Mouse (Mus musculus) testis, adult 2 months (tissue): ENCODE data around the gene Car14. TPM values are rescaled to one million over a fixed set of nuclear protein-coding genes. Genes with fewer than 3 reads are reported as not detected.

Experiments
- H3K27ac ChIP-seq: fragments of 200-500 bp; 2 replicates; pipeline ENCODE4 v1.5.1; 2012; ENCODE audit warnings: low read depth, low read length; ENCODE audit not compliant: control insufficient read depth, insufficient read depth
- H3K27me3 ChIP-seq: fragments of 200-500 bp; 2 replicates; pipeline ENCODE4 v1.6.1; 2012; ENCODE audit warnings: mild to moderate bottlenecking, low read length, moderate library complexity; ENCODE audit not compliant: control insufficient read depth, insufficient read depth
- H3K36me3 ChIP-seq: fragments of 200-500 bp; 2 replicates; pipeline ENCODE4 v1.6.1; 2012; ENCODE audit warnings: mild to moderate bottlenecking, low read length; ENCODE audit not compliant: control insufficient read depth, insufficient read depth
- H3K4me1 ChIP-seq: fragments of 200-500 bp; 2 replicates; pipeline ENCODE4 v1.6.1; 2012; ENCODE audit warnings: low read length; ENCODE audit not compliant: control insufficient read depth, insufficient read depth
- H3K4me3 ChIP-seq: fragments of 200-500 bp; 2 replicates; pipeline ENCODE4 v1.5.1; 2012; ENCODE audit warnings: low read depth, mild to moderate bottlenecking, low read length, moderate library complexity, mixed read lengths; ENCODE audit not compliant: control insufficient read depth
- CTCF ChIP-seq: fragments of 200-500 bp; IDR thresholded peaks from 2 replicates; pipeline ENCODE4 v1.5.1; 2012; ENCODE audit warnings: low read depth, mild to moderate bottlenecking, inconsistent platforms, low read length, moderate library complexity; ENCODE audit not compliant: control insufficient read depth, insufficient read depth, insufficient replicate concordance
- POLR2A ChIP-seq: fragments of 200-500 bp; IDR thresholded peaks from 2 replicates; pipeline ENCODE4 v1.6.1; 2012; ENCODE audit warnings: low read depth, mild to moderate bottlenecking, inconsistent platforms, low read length, moderate library complexity; ENCODE audit not compliant: control insufficient read depth
- polyA plus RNA-seq: library from polyadenylated mRNA; depleted of rRNA; stranded (reverse); fragments of >200 nt; gene quantifications from 2 replicates; pipeline ENCODE4 v1.2.3, GENCODE M21; 2012

The Car14 gene
- polyA plus RNA-seq, 1 experiment, result 2.0 TPM

DNA sequence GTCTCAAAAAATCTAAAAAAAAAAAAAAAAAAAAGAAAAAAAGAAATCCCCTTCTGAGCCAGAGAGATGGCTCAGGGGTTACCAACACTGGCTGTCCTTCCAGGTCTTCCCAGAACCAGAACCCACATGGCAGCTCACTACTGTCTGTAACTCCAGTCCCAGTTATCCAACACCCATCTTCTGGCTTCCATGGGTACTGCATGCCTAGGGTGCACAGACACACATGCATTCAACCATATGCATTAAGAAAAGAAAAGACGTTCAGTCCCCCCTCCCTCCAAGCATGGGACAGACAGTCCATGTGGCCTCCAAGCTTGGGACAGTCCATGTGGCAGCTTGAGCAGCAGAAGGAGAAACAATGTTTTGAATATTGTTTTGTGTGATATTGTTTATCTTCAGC, 27.7 kb upstream of the Car14 start:
- H3K4me3 ChIP-seq, result no peak overlapping the region
- TF ChIP-seq CTCF, result no peak
- TF ChIP-seq POLR2A, result no peak

GRCm38 (mm10) chr3:95931471-95931870, 27.0 kb upstream of the Car14 start:
- no peak for TF ChIP-seq CTCF
- no peak for TF ChIP-seq POLR2A
- Histone ChIP-seq H3K27ac (no peak overlapping the region), H3K27me3 (no peaks in the 10 kb centered on the region), H3K4me1 (peaks cover 12% of the 10 kb centered on the region), H3K4me3 (no peak overlapping the region), H3K36me3 (no peaks in the 10 kb centered on the region)

More for the DNA sequence above, 27.7 kb upstream of the Car14 start:
- Histone ChIP-seq H3K4me1 (peaks cover 12% of the 10 kb centered on the region), H3K36me3 (no peaks in the 10 kb centered on the region), H3K27me3 (no peaks in the 10 kb centered on the region), H3K27ac (no peak overlapping the region)

- H3K36me3 ChIP-seq, result no peaks in the 10 kb centered on the region
- no peak for TF ChIP-seq POLR2A
- TF ChIP-seq CTCF, result no peak
- peak overlapping the region; percentile 84 for H3K4me3 ChIP-seq
- H3K27me3 ChIP-seq, result no peaks in the 10 kb centered on the region
- peaks cover 12% of the 10 kb centered on the region for H3K4me1 ChIP-seq
- H3K27ac ChIP-seq, result no peak overlapping the region; the same call in 1 of the 2 replicates
These were observed 25.9 kb upstream of the Car14 start for GRCm38 (mm10) chr3:95930471-95930789.

DNA sequence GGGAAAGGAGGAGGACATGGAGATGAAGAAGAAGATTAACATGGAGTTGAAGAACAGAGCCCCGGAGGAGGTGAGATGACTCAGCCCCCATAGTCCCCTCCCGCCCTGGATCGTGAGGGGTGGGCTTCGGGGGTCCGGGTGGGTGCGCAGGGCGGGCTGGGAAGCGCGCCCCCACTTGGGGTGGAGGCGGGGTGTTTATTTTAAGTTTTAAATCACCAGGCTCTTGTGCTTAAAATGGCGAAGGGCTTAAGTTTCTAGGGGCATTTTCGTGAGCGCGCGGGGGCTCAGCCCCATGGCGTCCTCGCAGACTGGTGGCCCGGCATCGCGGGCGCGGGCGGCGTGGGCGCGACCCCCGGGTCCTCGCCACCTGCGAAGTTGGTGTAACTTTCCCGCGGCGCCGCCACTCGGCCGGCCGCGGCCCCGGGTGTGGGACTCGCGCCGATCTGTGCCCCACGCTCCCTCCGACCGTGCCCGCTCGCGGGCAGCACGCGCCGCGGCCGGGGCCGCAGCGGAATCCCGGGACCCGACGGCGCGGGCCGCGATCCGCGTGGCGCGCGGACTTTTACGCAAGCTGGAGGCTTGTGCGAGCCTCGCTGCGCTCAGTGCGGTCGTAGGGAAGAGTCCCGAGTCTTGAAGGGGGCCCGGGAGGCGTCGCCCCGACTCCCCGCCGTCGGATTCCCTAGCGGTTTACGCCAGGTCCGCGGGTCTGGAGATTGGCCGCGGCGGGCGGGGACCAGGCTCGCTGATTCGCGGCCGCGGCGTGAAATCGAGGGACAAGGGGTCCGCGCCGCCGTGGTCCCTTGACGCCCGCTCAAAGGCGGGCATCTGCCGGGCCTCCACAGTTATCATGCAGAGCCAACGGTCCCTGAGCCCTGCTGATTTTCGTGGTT, 25.3 kb upstream of the Car14 start:
- H3K27me3 ChIP-seq, result no peaks in the 10 kb centered on the region
- TF ChIP-seq POLR2A (0 out of 2 replicates have a peak, but pooled peaks have one; percentile 39), CTCF (no peak)

GRCm38 (mm10) chr3:95928658-95929503, 24.4 kb upstream of the Car14 start, which contains the start of gene Anp32e:
TSS of gene Anp32e (plus strand) at chr3:95929246.
- H3K27ac ChIP-seq, result peak within 1 kb of the TSS; percentile 75
- H3K36me3 ChIP-seq, result no peaks in the 10 kb centered on the region
- no peaks in the 10 kb centered on the region for H3K27me3 ChIP-seq
- H3K4me1 ChIP-seq, result peaks cover 12% of the 10 kb centered on the region
- TF ChIP-seq POLR2A, result peak; percentile 81
- no peak for TF ChIP-seq CTCF
- peak within 1 kb of the TSS; percentile 84 for H3K4me3 ChIP-seq

More for the DNA sequence above, 25.3 kb upstream of the Car14 start:
- H3K4me3 ChIP-seq, result peak overlapping the region; percentile 84
- peak overlapping the region; percentile 73 for H3K27ac ChIP-seq
- peaks cover 12% of the 10 kb centered on the region for H3K4me1 ChIP-seq
- no peaks in the 10 kb centered on the region for H3K36me3 ChIP-seq

- H3K4me3 ChIP-seq, result peak overlapping the region; percentile 84
- TF ChIP-seq CTCF (no peak), POLR2A (no peak)
- peaks cover 12% of the 10 kb centered on the region for H3K4me1 ChIP-seq
- peak overlapping the region; percentile 75 for H3K27ac ChIP-seq
- no peaks in the 10 kb centered on the region for H3K36me3 ChIP-seq
- H3K27me3 ChIP-seq, result no peaks in the 10 kb centered on the region
These were observed 23.8 kb upstream of the Car14 start for GRCm38 (mm10) chr3:95928261-95928657.

GRCm38 (mm10) chr3:95925087-95925486, 20.6 kb upstream of the Car14 start:
- TF ChIP-seq POLR2A (no peak), CTCF (no peak)
- Histone ChIP-seq H3K4me1 (peaks cover 8% of the 10 kb centered on the region), H3K27ac (no peak overlapping the region), H3K36me3 (no peaks in the 10 kb centered on the region), H3K27me3 (no peaks in the 10 kb centered on the region), H3K4me3 (no peak overlapping the region)
